Mouse (Mus musculus) spleen, postnatal 36 days (tissue): ENCODE results near the gene Nr3c2.

Experiments
- DNase-seq, 2 experiments: peaks; one replicate each; pipeline ENCODE4 v3.0.0; 2022; ENCODE audit warnings: low spot score in 2 of 2, mixed read lengths in 1 of 2

Nr3c2 gene

GRCm38 (mm10) chr8:77055492-77056021, 156.3 kb downstream of the Nr3c2 start:
- DNase-seq, result no peak

GRCm38 (mm10) chr8:77056853-77057252, 157.6 kb downstream of the Nr3c2 start:
- no peak for DNase-seq

GRCm38 (mm10) chr8:77082687-77083086, 183.4 kb downstream of the Nr3c2 start:
- no peak for DNase-seq

- DNase-seq, result no peak
These were observed 186.8 kb downstream of the Nr3c2 start for GRCm38 (mm10) chr8:77086036-77086435.

- no peak for DNase-seq
These were observed 197.5 kb downstream of the Nr3c2 start for GRCm38 (mm10) chr8:77096721-77097120.

- DNase-seq, result no peak
These were observed 198.9 kb downstream of the Nr3c2 start for GRCm38 (mm10) chr8:77098101-77098500.

- DNase-seq, result no peak
These were observed 201.1 kb downstream of the Nr3c2 start for GRCm38 (mm10) chr8:77100370-77100769.

- no peak for DNase-seq
These were observed 203.6 kb downstream of the Nr3c2 start for GRCm38 (mm10) chr8:77102879-77103278.

GRCm38 (mm10) chr8:77112719-77113118, 213.5 kb downstream of the Nr3c2 start:
- no peak for DNase-seq

- no peak for DNase-seq
These were observed 215.5 kb downstream of the Nr3c2 start for GRCm38 (mm10) chr8:77114769-77115168.

- DNase-seq, result no peak
These were observed 217.3 kb downstream of the Nr3c2 start for GRCm38 (mm10) chr8:77116419-77117079.

GRCm38 (mm10) chr8:77120810-77121570, 221.7 kb downstream of the Nr3c2 start:
- DNase-seq, result no peak

- DNase-seq, result no peak
These were observed 222.3 kb downstream of the Nr3c2 start for GRCm38 (mm10) chr8:77121571-77121890.

- no peak for DNase-seq
These were observed 223.1 kb downstream of the Nr3c2 start for GRCm38 (mm10) chr8:77122300-77122699.

- no peak for DNase-seq
These were observed 226.5 kb downstream of the Nr3c2 start for GRCm38 (mm10) chr8:77125777-77126176.

- no peak for DNase-seq
These were observed 228.8 kb downstream of the Nr3c2 start for GRCm38 (mm10) chr8:77128006-77128405.

GRCm38 (mm10) chr8:77132903-77133637, 233.8 kb downstream of the Nr3c2 start:
- no peak for DNase-seq

GRCm38 (mm10) chr8:77133797-77134385, 234.6 kb downstream of the Nr3c2 start:
- no peak for DNase-seq

GRCm38 (mm10) chr8:77145285-77145684, 246.0 kb downstream of the Nr3c2 start:
- DNase-seq, result no peak

- no peak for DNase-seq
These were observed 255.3 kb downstream of the Nr3c2 start for GRCm38 (mm10) chr8:77154496-77154895.

GRCm38 (mm10) chr8:77169320-77169719, 270.1 kb downstream of the Nr3c2 start:
- no peak for DNase-seq
